Mouse (Mus musculus): ENCODE measurements around the gene Ank3.

GRCm38 (mm10) chr10:69478831-69479230 is 80.3 kb downstream of the Ank3 start:
- TF ChIP-seq CTCF (IDR thresholded peaks at IDR 0.05; ENCODE audit: low read depth) (no peak), EP300 (IDR thresholded peaks at IDR 0.05; ENCODE audit: low read depth) (no peak)
